Mouse (Mus musculus): ENCODE data around the gene Zdhhc5. TPM values are rescaled to one million over a fixed set of nuclear protein-coding genes. Genes with fewer than 3 reads are reported as not detected.
"Not testable (repeated sequence)": the region's sequence is repeated elsewhere in the genome, so short reads cannot be mapped to it uniquely, and the experiment has no call there.

Gene Zdhhc5
- polyA plus RNA-seq, 1 experiment from 2014 or later, result 17.6 TPM

DNA sequence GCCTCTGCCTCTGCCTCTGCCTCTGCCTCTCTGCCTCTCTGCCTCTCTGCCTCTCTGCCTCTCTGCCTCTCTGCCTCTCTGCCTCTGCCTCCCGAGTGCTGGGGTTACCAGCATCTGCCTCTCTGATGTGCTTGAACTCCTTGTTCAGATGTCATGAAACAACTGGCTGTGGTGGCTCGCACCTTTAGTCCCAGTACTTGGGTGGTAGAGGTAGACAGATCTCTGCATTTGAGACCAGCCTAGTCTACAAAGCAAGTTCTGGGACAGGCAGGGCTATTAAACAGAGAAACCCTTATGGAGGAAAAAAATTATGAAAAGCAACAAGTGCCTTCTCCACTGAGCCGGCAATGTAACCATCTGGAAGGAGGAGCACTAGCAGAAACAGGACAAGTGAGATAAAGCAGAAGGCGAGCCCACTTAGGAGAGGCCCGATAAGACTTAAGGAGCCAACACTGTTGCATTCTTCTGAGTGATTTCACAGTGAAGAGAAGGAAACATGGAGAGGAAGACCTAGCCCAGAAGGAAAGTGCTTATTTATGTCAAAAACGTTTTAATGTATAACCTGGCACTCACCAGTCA, 32.3 kb downstream of the Zdhhc5 start:
- H3K36me3 ChIP-seq, result peaks cover 44% of the 10 kb centered on the region
- H3K4me3 ChIP-seq, result no peak overlapping the region
- H3K27ac ChIP-seq (replicated peaks), result no peak overlapping the region
- H3K4me2 ChIP-seq, result no peak overlapping the region
- no peak for ATAC-seq (ENCODE audit: low read depth)
- H3K9ac ChIP-seq, result no peak overlapping the region
- no peaks in the 10 kb centered on the region for H3K27me3 ChIP-seq
- WGBS, result 91% methylated on average over 6 of the region's 6 CpGs
- H3K4me1 ChIP-seq (replicated peaks), result peaks cover 12% of the 10 kb centered on the region
- H3K9me3 ChIP-seq, result no peaks in the 10 kb centered on the region

DNA sequence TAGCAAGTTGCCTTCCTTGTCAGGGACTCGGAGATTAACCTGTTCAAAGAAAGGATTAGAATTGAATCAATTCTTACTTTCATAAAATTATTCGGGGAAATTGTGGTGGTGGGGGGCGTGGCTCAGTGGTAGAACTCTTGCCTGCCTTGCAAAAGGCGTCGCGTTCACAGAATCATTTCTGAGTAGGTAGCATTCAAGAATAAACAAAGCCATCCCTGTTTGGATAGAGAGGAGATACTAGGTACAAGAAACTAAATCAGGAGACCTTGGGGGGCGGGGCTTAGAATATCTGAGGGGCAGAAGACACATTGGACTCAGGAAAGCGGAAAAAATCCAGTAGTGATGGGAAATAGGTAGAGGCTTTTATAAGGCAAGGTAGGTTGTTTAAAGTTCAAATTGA, 36.0 kb downstream of the Zdhhc5 start, which contains the start of gene Tmx2:
TSS of gene Tmx2 (minus strand) at position 125 of the 400 bp plus-strand sequence.
- Histone ChIP-seq H3K9ac (peak within 1 kb of the TSS; percentile 89), H3K4me2 (peak within 1 kb of the TSS; percentile 88), H3K4me1 (replicated peaks) (peaks cover 27% of the 10 kb centered on the region), H3K27ac (replicated peaks) (peak within 1 kb of the TSS; percentile 74), H3K4me3 (peak within 1 kb of the TSS; percentile 99), H3K9me3 (no peaks in the 10 kb centered on the region), H3K27me3 (no peaks in the 10 kb centered on the region), H3K36me3 (peaks cover 30% of the 10 kb centered on the region)
- WGBS, result 19% methylated on average over 8 of the region's 8 CpGs
- ATAC-seq (ENCODE audit: low read depth), result no peak

GRCm38 (mm10) chr2:84677968-84678880, 36.8 kb downstream of the Zdhhc5 start, which contains the start of the genes Gm28635 and Med19:
Gene Gm28635 (minus strand): TSS chr2:84678041.
Gene Med19 (plus strand): TSS chr2:84678402.
- Histone ChIP-seq H3K4me2 (peak within 1 kb of the TSS; percentile 88), H3K27ac (replicated peaks) (peak within 1 kb of the TSS; percentile 82)

DNA sequence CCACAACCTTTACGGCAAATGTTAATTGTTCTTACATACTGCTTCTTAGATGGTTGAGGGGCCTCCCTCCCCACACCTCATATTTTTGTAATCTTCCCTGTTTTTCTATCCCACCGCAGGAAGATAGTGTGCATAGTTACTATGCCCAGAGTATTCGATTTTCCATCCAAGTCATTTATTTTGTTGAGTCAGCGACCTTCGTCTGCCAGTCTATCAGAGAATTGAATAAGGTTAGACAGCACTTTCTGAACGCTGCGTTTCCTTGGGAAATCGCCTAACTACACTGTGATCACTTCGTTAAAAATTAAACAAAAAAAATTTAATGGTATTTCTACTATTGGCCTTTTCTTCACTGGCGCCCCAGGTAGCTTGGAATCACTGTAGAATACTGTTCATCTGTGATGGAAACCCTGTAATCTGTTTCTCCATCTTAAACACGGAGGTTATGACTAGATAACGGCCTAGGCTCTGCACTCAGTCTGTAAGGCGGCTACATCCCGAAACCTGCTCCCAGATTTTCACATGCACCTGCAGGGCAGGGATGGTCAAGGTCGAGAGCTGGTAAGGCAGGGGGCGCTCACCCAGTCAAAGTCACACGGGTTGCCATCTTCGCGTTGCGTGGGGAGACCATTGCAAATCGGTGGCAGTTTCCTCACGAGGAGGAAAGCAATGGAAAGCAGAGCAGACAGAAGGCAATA, 37.6 kb downstream of the Zdhhc5 start:
- 9% methylated on average over 22 of the region's 22 CpGs for WGBS
- H3K4me1 ChIP-seq (replicated peaks), result peaks cover 27% of the 10 kb centered on the region
- H3K9me3 ChIP-seq, result no peaks in the 10 kb centered on the region
- peak overlapping the region; percentile 68 for H3K4me2 ChIP-seq
- peak overlapping the region; percentile 99 for H3K4me3 ChIP-seq
- H3K27me3 ChIP-seq, result no peaks in the 10 kb centered on the region
- peak overlapping the region; percentile 82 for H3K27ac ChIP-seq (replicated peaks)
- H3K36me3 ChIP-seq, result peaks cover 45% of the 10 kb centered on the region
- peak; percentile 74 for ATAC-seq (ENCODE audit: low read depth)
- peak overlapping the region; percentile 79 for H3K9ac ChIP-seq

More at GRCm38 (mm10) chr2:84677968-84678880, 36.8 kb downstream of the Zdhhc5 start, which contains the start of the genes Gm28635 and Med19:
- peak within 1 kb of the TSS; percentile 89 for H3K9ac ChIP-seq
- ATAC-seq (ENCODE audit: low read depth), result peak; percentile 100
- H3K36me3 ChIP-seq, result peaks cover 37% of the 10 kb centered on the region
- peak within 1 kb of the TSS; percentile 99 for H3K4me3 ChIP-seq
- H3K4me1 ChIP-seq (replicated peaks), result peaks cover 27% of the 10 kb centered on the region
- WGBS, result under 1% methylated on average over 44 of the region's 44 CpGs
- H3K9me3 ChIP-seq, result no peaks in the 10 kb centered on the region
- no peaks in the 10 kb centered on the region for H3K27me3 ChIP-seq

GRCm38 (mm10) chr2:84671535-84671934, 43.4 kb downstream of the Zdhhc5 start:
- ATAC-seq (ENCODE audit: low read depth); H3K9me3 ChIP-seq; H3K27me3 ChIP-seq: not testable (repeated sequence)
- Histone ChIP-seq H3K4me1 (replicated peaks) (peaks cover 24% of the 10 kb centered on the region), H3K4me2 (peak overlapping the region; percentile 83), H3K9ac (0 out of 2 replicates have a peak overlapping the region, but pooled peaks have one; percentile 93), H3K4me3 (peak overlapping the region; percentile 92; the same call in 1 of the 2 replicates), H3K36me3 (peaks cover 41% of the 10 kb centered on the region), H3K27ac (replicated peaks) (peak overlapping the region; percentile 94; the same call in 1 of the 2 replicates)
- 42% methylated on average over 4 of the region's 5 CpGs for WGBS

- Histone ChIP-seq H3K36me3 (peaks cover 36% of the 10 kb centered on the region), H3K27me3 (no peaks in the 10 kb centered on the region), H3K4me1 (replicated peaks) (peaks cover 17% of the 10 kb centered on the region), H3K4me2 (peak within 1 kb of the TSS; percentile 83), H3K9me3 (no peaks in the 10 kb centered on the region), H3K9ac (peak within 1 kb of the TSS; percentile 93), H3K4me3 (peak within 1 kb of the TSS; percentile 92), H3K27ac (replicated peaks) (peak within 1 kb of the TSS; percentile 94)
- WGBS, result under 1% methylated on average over 20 of the region's 20 CpGs
- ATAC-seq (ENCODE audit: low read depth), result peak; percentile 98
Measured at GRCm38 (mm10) chr2:84670569-84670933, 44.4 kb downstream of the Zdhhc5 start, which contains the start of gene Selenoh. Gene Selenoh (minus strand): TSS chr2:84670770.

DNA sequence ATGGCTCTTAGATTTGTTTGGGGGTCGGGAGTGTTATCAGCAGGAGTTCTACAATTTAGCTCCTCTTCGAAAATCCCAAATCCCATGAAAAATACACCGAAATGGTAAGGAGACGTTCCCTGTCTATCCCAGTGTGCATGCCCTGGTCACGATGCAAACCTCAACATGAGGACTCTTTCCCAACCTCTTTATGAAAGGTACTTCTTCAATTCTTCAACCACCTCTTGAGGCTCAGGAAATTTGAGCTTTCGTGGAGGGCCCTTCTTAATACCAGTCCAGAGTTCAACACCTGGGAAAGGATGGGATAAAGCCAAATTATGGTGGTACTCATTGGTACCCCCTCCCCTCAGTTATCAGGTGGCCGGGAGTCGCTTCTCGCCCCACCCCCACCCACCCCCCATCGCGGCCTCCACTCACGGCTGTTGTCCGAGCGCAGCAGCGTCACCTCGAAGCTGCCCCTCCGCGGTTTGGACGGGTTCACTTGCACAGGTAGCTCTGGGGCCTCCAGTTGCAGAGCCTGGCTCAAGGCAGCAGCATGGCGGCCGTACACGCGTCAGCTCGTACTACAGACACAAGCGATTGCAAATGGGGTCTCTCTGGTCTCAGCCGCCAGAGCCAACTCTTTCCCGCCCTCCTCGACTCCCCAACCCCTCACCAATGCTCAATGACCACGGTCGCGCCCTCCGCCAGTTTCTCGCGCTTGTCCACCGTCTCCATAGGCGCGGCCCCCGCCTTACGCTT, 45.0 kb downstream of the Zdhhc5 start:
- Histone ChIP-seq H3K4me1 (replicated peaks) (peaks cover 17% of the 10 kb centered on the region), H3K4me3 (peak overlapping the region; percentile 92), H3K9ac (peak overlapping the region; percentile 93), H3K9me3 (no peaks in the 10 kb centered on the region), H3K36me3 (peaks cover 30% of the 10 kb centered on the region), H3K27ac (replicated peaks) (peak overlapping the region; percentile 94), H3K4me2 (peak overlapping the region; percentile 83), H3K27me3 (no peaks in the 10 kb centered on the region)
- WGBS, result 3% methylated on average over 39 of the region's 39 CpGs
- ATAC-seq (ENCODE audit: low read depth), result peak; percentile 87

DNA sequence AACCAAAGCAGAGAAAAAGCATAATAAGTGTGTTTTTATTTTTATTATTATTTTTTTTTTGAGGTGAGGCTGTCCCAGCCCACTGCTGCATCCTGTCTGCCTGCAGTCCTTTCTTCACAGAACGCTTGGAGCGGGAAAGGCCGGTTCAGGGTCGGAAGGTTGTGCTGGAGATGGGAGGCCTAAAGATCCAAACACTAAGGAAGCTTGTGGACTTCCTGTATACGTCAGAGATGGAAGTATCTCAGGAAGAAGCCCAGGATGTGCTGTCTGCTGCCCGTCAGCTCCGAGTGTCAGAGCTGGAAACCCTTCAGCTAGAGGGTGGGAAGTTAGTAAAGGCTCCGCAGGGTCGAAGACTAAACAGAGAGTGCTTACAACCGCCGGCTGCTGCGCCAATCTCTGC, 48.9 kb downstream of the Zdhhc5 start:
- WGBS, result 70% methylated on average over 12 of the region's 12 CpGs
- no peak for ATAC-seq (ENCODE audit: low read depth)
- Histone ChIP-seq H3K4me1 (replicated peaks) (peaks cover 16% of the 10 kb centered on the region), H3K36me3 (0 out of 2 replicates have a peak, but pooled peaks cover 3% of the 10 kb centered on the region), H3K4me2 (no peak overlapping the region), H3K4me3 (no peak overlapping the region), H3K9ac (no peak overlapping the region), H3K27me3 (no peaks in the 10 kb centered on the region), H3K9me3 (no peaks in the 10 kb centered on the region), H3K27ac (replicated peaks) (no peak overlapping the region)

- Histone ChIP-seq H3K27me3 (no peaks in the 10 kb centered on the region), H3K4me3 (no peak overlapping the region), H3K36me3 (no peaks in the 10 kb centered on the region), H3K9me3 (no peaks in the 10 kb centered on the region), H3K9ac (no peak overlapping the region), H3K4me1 (replicated peaks) (no peaks in the 10 kb centered on the region), H3K27ac (replicated peaks) (no peak overlapping the region), H3K4me2 (no peak overlapping the region)
- 27% methylated on average over 2 of the region's 2 CpGs for WGBS
- ATAC-seq (ENCODE audit: low read depth), result no peak
Measured at GRCm38 (mm10) chr2:84662866-84663265, 52.1 kb downstream of the Zdhhc5 start.

GRCm38 (mm10) chr2:84660253-84660652, 54.7 kb downstream of the Zdhhc5 start:
- Histone ChIP-seq H3K9ac (no peak overlapping the region), H3K4me1 (replicated peaks) (no peaks in the 10 kb centered on the region), H3K36me3 (no peaks in the 10 kb centered on the region), H3K27me3 (no peaks in the 10 kb centered on the region), H3K27ac (replicated peaks) (no peak overlapping the region), H3K4me3 (no peak overlapping the region), H3K4me2 (no peak overlapping the region), H3K9me3 (no peaks in the 10 kb centered on the region)
- 73% methylated on average over 3 of the region's 3 CpGs for WGBS
- ATAC-seq (ENCODE audit: low read depth), result no peak

- Histone ChIP-seq H3K9me3 (no peaks in the 10 kb centered on the region), H3K9ac (no peak within 1 kb of the TSS), H3K4me2 (no peak within 1 kb of the TSS), H3K36me3 (no peaks in the 10 kb centered on the region), H3K4me1 (replicated peaks) (no peaks in the 10 kb centered on the region), H3K27me3 (no peaks in the 10 kb centered on the region), H3K27ac (replicated peaks) (no peak within 1 kb of the TSS), H3K4me3 (no peak within 1 kb of the TSS)
- no peak for ATAC-seq (ENCODE audit: low read depth)
- 93% methylated on average over 32 of the region's 32 CpGs for WGBS
Measured at GRCm38 (mm10) chr2:84658806-84659205, 56.2 kb downstream of the Zdhhc5 start, which contains the start of gene Btbd18. Gene Btbd18 (plus strand): TSS chr2:84659079.

Data from neural tube, embryonic 13.5 days (tissue).